Mouse (Mus musculus): Measurements from ENCODE around the gene Cpa5. TPM values are rescaled to one million over a fixed set of nuclear protein-coding genes. Genes with fewer than 3 reads are reported as not detected.
A peak's percentile ranks its signal among the peaks of the same experiment; 100 is the strongest.

The Cpa5 gene
- polyA plus RNA-seq (2012; rRNA removed) = 0.04 and 0.14 TPM in 2 replicates

- no peak for DNase-seq (ENCODE audit: low read depth)
- TF ChIP-seq POLR2A (IDR thresholded peaks at IDR 0.05; ENCODE audit: borderline replicate concordance, extremely low read depth, insufficient read depth, insufficient read length, poor library complexity, severe bottlenecking) = no peak
- no peak for TF ChIP-seq CTCF (IDR thresholded peaks at IDR 0.05; ENCODE audit: borderline replicate concordance, extremely low read depth, insufficient read depth, insufficient read length)
Observed at GRCm38 (mm10) chr6:30610710-30611109, at the start of gene Cpa5. Gene Cpa5 (plus strand): TSS chr6:30611010.

GRCm38 (mm10) chr6:30562132-30562531 lies 48.7 kb upstream of the Cpa5 start:
- TF ChIP-seq POLR2A (IDR thresholded peaks at IDR 0.05; ENCODE audit: borderline replicate concordance, extremely low read depth, insufficient read depth, insufficient read length, poor library complexity, severe bottlenecking) = no peak
- TF ChIP-seq CTCF (IDR thresholded peaks at IDR 0.05; ENCODE audit: borderline replicate concordance, extremely low read depth, insufficient read depth, insufficient read length) = no peak
- DNase-seq (ENCODE audit: low read depth) = no peak

- no peak for DNase-seq (ENCODE audit: low read depth)
- TF ChIP-seq POLR2A (IDR thresholded peaks at IDR 0.05; ENCODE audit: borderline replicate concordance, extremely low read depth, insufficient read depth, insufficient read length, poor library complexity, severe bottlenecking) (no peak), CTCF (IDR thresholded peaks at IDR 0.05; ENCODE audit: borderline replicate concordance, extremely low read depth, insufficient read depth, insufficient read length) (no peak)
Observed at GRCm38 (mm10) chr6:30563575-30563974, 47.2 kb upstream of the Cpa5 start.

- DNase-seq (ENCODE audit: low read depth) = no peak
- TF ChIP-seq CTCF (IDR thresholded peaks at IDR 0.05; ENCODE audit: borderline replicate concordance, extremely low read depth, insufficient read depth, insufficient read length) = no peak
- no peak for TF ChIP-seq POLR2A (IDR thresholded peaks at IDR 0.05; ENCODE audit: borderline replicate concordance, extremely low read depth, insufficient read depth, insufficient read length, poor library complexity, severe bottlenecking)
Observed at GRCm38 (mm10) chr6:30564051-30564450, 46.8 kb upstream of the Cpa5 start.

- TF ChIP-seq CTCF (IDR thresholded peaks at IDR 0.05; ENCODE audit: borderline replicate concordance, extremely low read depth, insufficient read depth, insufficient read length) (no peak), POLR2A (IDR thresholded peaks at IDR 0.05; ENCODE audit: borderline replicate concordance, extremely low read depth, insufficient read depth, insufficient read length, poor library complexity, severe bottlenecking) (no peak)
- no peak for DNase-seq (ENCODE audit: low read depth)
Observed at GRCm38 (mm10) chr6:30568069-30568468, 42.7 kb upstream of the Cpa5 start, which contains the start of gene Cpa4. Gene Cpa4 (plus strand): TSS chr6:30568369.

GRCm38 (mm10) chr6:30569331-30569730 lies 41.5 kb upstream of the Cpa5 start:
- no peak for TF ChIP-seq CTCF (IDR thresholded peaks at IDR 0.05; ENCODE audit: borderline replicate concordance, extremely low read depth, insufficient read depth, insufficient read length)
- no peak for TF ChIP-seq POLR2A (IDR thresholded peaks at IDR 0.05; ENCODE audit: borderline replicate concordance, extremely low read depth, insufficient read depth, insufficient read length, poor library complexity, severe bottlenecking)
- DNase-seq (ENCODE audit: low read depth) = no peak

GRCm38 (mm10) chr6:30570012-30570411 lies 40.8 kb upstream of the Cpa5 start:
- TF ChIP-seq POLR2A (IDR thresholded peaks at IDR 0.05; ENCODE audit: borderline replicate concordance, extremely low read depth, insufficient read depth, insufficient read length, poor library complexity, severe bottlenecking) (no peak), CTCF (IDR thresholded peaks at IDR 0.05; ENCODE audit: borderline replicate concordance, extremely low read depth, insufficient read depth, insufficient read length) (no peak)
- no peak for DNase-seq (ENCODE audit: low read depth)

- no peak for TF ChIP-seq POLR2A (IDR thresholded peaks at IDR 0.05; ENCODE audit: borderline replicate concordance, extremely low read depth, insufficient read depth, insufficient read length, poor library complexity, severe bottlenecking)
- no peak for TF ChIP-seq CTCF (IDR thresholded peaks at IDR 0.05; ENCODE audit: borderline replicate concordance, extremely low read depth, insufficient read depth, insufficient read length)
Observed at GRCm38 (mm10) chr6:30572456-30573311, 38.1 kb upstream of the Cpa5 start.

GRCm38 (mm10) chr6:30573380-30573779 lies 37.4 kb upstream of the Cpa5 start:
- no peak for DNase-seq (ENCODE audit: low read depth)
- no peak for TF ChIP-seq CTCF (IDR thresholded peaks at IDR 0.05; ENCODE audit: borderline replicate concordance, extremely low read depth, insufficient read depth, insufficient read length)
- no peak for TF ChIP-seq POLR2A (IDR thresholded peaks at IDR 0.05; ENCODE audit: borderline replicate concordance, extremely low read depth, insufficient read depth, insufficient read length, poor library complexity, severe bottlenecking)

More at GRCm38 (mm10) chr6:30572456-30573311, 38.1 kb upstream of the Cpa5 start:
- DNase-seq (ENCODE audit: low read depth) = peak; percentile 97

GRCm38 (mm10) chr6:30574945-30575344 lies 35.9 kb upstream of the Cpa5 start:
- peak; percentile 41 for DNase-seq (ENCODE audit: low read depth)
- TF ChIP-seq POLR2A (IDR thresholded peaks at IDR 0.05; ENCODE audit: borderline replicate concordance, extremely low read depth, insufficient read depth, insufficient read length, poor library complexity, severe bottlenecking) (no peak), CTCF (IDR thresholded peaks at IDR 0.05; ENCODE audit: borderline replicate concordance, extremely low read depth, insufficient read depth, insufficient read length) (no peak)

GRCm38 (mm10) chr6:30576477-30577203 lies 34.2 kb upstream of the Cpa5 start:
- no peak for DNase-seq (ENCODE audit: low read depth)

More at GRCm38 (mm10) chr6:30576477-30577203, 34.2 kb upstream of the Cpa5 start:
- TF ChIP-seq CTCF (IDR thresholded peaks at IDR 0.05; ENCODE audit: borderline replicate concordance, extremely low read depth, insufficient read depth, insufficient read length) = no peak
- TF ChIP-seq POLR2A (IDR thresholded peaks at IDR 0.05; ENCODE audit: borderline replicate concordance, extremely low read depth, insufficient read depth, insufficient read length, poor library complexity, severe bottlenecking) = no peak
